Mouse (Mus musculus) E14TG2a.4 (cell line): ENCODE measurements around the gene Arl15.

Source experiments
- CTCF ChIP-seq: conservative IDR thresholded peaks from 2 replicates; pipeline ENCODE4 v1.5.1; 2014; ENCODE audit warnings: low read length
- NANOG ChIP-seq: IDR thresholded peaks from 2 replicates; pipeline ENCODE4 v1.6.1; 2014; ENCODE audit warnings: borderline replicate concordance, low read length, mixed read lengths

- TF ChIP-seq CTCF (no peak), NANOG (no peak)
Measured at GRCm38 (mm10) chr13:114090786-114091185, 296.5 kb downstream of the Arl15 start.
